Comparison of ENCODE assay signal across 24 mouse cellular contexts in the genomic region with DNA sequence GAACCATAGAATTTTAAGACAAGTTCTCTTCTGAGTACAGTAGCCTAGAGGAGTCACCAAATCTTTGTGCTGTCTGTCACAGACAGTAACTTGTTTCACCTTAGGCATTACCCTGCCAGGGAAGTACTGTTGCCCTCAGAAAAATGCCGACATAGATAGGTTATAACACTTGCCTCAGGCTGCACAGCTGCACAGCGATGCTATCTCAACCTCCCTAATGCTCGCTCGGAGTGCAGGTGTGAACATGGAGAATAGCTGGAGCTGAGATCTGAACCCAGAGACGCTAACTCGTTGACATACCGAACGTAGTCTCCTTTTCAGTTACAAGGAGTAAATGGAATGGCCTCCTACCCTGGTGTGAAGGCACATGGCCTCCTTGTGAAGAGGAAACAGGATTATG. TPM values are rescaled to one million over a fixed set of nuclear protein-coding genes. Genes with fewer than 3 reads are reported as not detected.
"Had no signal": no experiment of that assay in that cellular context is flagged by ENCODE, and none has a peak within 500 bp of the region (broad histone marks: within the 10 kb centered on the region; RNA-seq: fewer than 3 reads in every experiment).

No protein-coding gene starts in this region.

- H3K4me1 ChIP-seq: liver, embryonic 13.5 days; liver, embryonic 15.5 days; megakaryocyte, embryonic 14.5 days; midbrain, embryonic 12.5 days; neural tube, embryonic 12.5 days had no signal

- H3K4me2 ChIP-seq: liver, embryonic 11.5 days; liver, embryonic 13.5 days; liver, embryonic 15.5 days; lung, embryonic 14.5 days; midbrain, embryonic 12.5 days; neural tube, embryonic 12.5 days; stomach, embryonic 15.5 days had no signal

- DNase-seq: liver; liver, embryonic 13.5 days; lung, adult 18-20 months; lung, embryonic 14.5 days; lung, postnatal 10 days; midbrain, embryonic 14.5 days; right cerebral cortex, postnatal 14 days had no signal

- H3K4me3 ChIP-seq: liver, embryonic 13.5 days; liver, embryonic 15.5 days; megakaryocyte, embryonic 14.5 days; midbrain, embryonic 12.5 days; neural tube, embryonic 12.5 days; stomach, embryonic 15.5 days had no signal

- H3K9ac ChIP-seq: liver, embryonic 13.5 days; liver, embryonic 15.5 days; lung, embryonic 14.5 days; midbrain, embryonic 12.5 days; neural tube, embryonic 12.5 days; stomach, embryonic 15.5 days had no signal

- H3K36me3 ChIP-seq: liver, embryonic 13.5 days; liver, embryonic 15.5 days; midbrain, embryonic 12.5 days; neural tube, embryonic 12.5 days had no signal

- H3K27me3 ChIP-seq: liver, embryonic 13.5 days; liver, embryonic 15.5 days; midbrain, embryonic 12.5 days; neural tube, embryonic 12.5 days; stomach, embryonic 15.5 days had no signal

- H3K9me3 ChIP-seq: liver, embryonic 13.5 days; liver, embryonic 15.5 days; megakaryocyte, embryonic 14.5 days; midbrain, embryonic 12.5 days; neural tube, embryonic 12.5 days; stomach, embryonic 15.5 days had no signal

- H3K27ac ChIP-seq: liver, embryonic 13.5 days; liver, embryonic 15.5 days; macrophage; midbrain, embryonic 12.5 days; neural tube, embryonic 12.5 days; stomach, embryonic 15.5 days; stomach, postnatal 0 days had no signal

RNA-seq across cellular contexts. Expression of gene Orm1, which starts 46.2 kb away (rescaled TPM):
- total RNA-seq: midbrain, postnatal 0 days; monocyte, adult 5-6 weeks; neutrophil, adult 5-6 weeks had no signal
- polyA plus RNA-seq: liver, embryonic 11.5 days; liver, embryonic 13.5 days; lung, embryonic 14.5 days; lung, embryonic 16.5 days; midbrain, embryonic 12.5 days; midbrain, embryonic 14.5 days; midbrain, postnatal 0 days; neural tube, embryonic 12.5 days; neural tube, embryonic 14.5 days; testis, adult 2 months had no signal

RNA-seq across cellular contexts. Expression of gene Orm3, which starts 57.8 kb away (rescaled TPM):
- total RNA-seq: megakaryocyte progenitor cell, adult 5-6 weeks; midbrain, postnatal 0 days; monocyte, adult 5-6 weeks; neutrophil, adult 5-6 weeks had no signal
- polyA plus RNA-seq: limb, embryonic 14.5 days; liver, embryonic 11.5 days; liver, embryonic 13.5 days; liver, embryonic 15.5 days; lung, embryonic 14.5 days; lung, embryonic 16.5 days; macrophage; midbrain, embryonic 12.5 days; midbrain, embryonic 14.5 days; midbrain, postnatal 0 days; neural tube, embryonic 12.5 days; neural tube, embryonic 14.5 days; spleen, adult 2 months; stomach, embryonic 15.5 days; stomach, postnatal 0 days; testis, adult 2 months had no signal
